Mouse (Mus musculus) cortical plate, adult 2 months (tissue): ENCODE data around the gene Lyl1.

Source experiments
- CTCF ChIP-seq: fragments of 200-500 bp; IDR thresholded peaks from 2 replicates; pipeline ENCODE4 v1.5.1; 2011; ENCODE audit warnings: mild to moderate bottlenecking, control low read depth, low read length; ENCODE audit not compliant: insufficient read depth; ENCODE audit errors: extremely low read depth
- POLR2A ChIP-seq: fragments of 200-500 bp; IDR thresholded peaks from 2 replicates; pipeline ENCODE4 v1.6.1; 2011; ENCODE audit warnings: mild to moderate bottlenecking, low read length, control low read depth; ENCODE audit not compliant: insufficient read depth; ENCODE audit errors: extremely low read depth

DNA sequence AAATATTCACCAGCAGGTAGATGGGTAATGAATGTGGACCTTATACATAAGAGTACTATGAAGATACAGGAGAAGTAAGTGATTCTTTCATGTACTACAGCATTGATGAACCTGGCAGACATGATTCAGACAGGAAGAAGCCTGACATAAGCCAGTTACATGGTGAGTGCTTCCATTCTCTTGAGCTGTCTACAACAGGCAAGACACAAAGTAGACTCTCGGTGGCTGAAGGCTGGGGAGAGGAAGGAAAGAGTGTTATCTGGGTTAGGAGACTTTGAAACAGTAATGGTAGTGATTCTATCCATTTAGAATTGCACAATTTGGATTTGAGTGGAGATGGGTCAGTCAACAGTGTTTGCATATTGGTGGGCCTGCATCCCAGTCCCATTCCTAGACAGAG lies 42.3 kb upstream of the Lyl1 start:
- TF ChIP-seq CTCF (no peak), POLR2A (no peak)
